Mouse (Mus musculus) heart, postnatal 0 days (tissue): ENCODE results near the gene Epas1.
A peak's percentile ranks its signal among the peaks of the same experiment; 100 is the strongest.

Experiments
- CTCF ChIP-seq: IDR thresholded peaks from 2 replicates; pipeline ENCODE4 v1.5.1; 2016; ENCODE audit warnings: antibody characterized with exemption, control low read depth, low read depth
- EP300 ChIP-seq: IDR thresholded peaks from 2 replicates; pipeline ENCODE4 v1.6.1; 2016; ENCODE audit warnings: antibody characterized with exemption, low read depth

DNA sequence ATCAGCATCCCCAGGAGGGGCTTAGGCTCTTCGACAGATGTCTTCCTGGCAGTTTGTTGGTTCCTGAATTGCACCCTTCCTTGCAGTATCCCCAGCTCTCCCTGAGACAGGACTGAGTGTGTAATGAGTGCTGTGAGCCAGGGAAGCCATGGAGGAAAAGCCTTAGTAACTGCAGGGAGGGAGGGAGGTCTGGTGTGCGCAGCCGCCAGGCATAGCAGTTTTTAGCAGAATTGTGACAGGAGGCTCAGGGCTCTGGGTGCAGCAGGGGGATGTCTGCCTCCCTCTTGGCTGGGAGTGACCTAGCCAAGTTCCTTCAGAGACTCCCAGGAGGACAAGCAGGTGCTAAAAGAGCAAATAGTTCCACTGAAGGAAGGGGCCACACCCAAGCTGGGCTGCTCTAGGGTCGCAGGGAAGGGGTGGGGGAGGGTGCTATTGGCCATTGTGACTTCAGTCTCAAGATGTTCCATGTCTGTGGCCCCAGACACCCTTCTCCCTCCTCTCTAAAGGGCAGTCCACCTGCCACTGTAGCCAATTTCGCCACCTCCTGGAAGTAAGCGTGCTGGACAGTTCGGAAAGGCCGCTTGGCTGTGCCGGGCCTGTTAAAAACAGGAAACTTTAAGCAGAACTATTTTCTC, 49.0 kb downstream of the Epas1 start:
- TF ChIP-seq CTCF (peak; percentile 64), EP300 (peak; percentile 35)
